Mouse (Mus musculus) neural tube, embryonic 14.5 days (tissue): ENCODE results near the gene Duxbl3. TPM values are rescaled to one million over a fixed set of nuclear protein-coding genes. Genes with fewer than 3 reads are reported as not detected.

Source experiments
- ATAC-seq: fragments of 200-750 bp; cut with Nextera tagmentation; 2 replicates; pipeline ENCODE4 v1.8.0; 2017; ENCODE audit warnings: low read depth, mild to moderate bottlenecking, moderate TSS enrichment, moderate library complexity
- H3K27ac ChIP-seq: fragments of 300-500 bp; sonication (generic); 2 replicates; pipeline ENCODE4 v1.5.1; 2014; ENCODE audit warnings: low read depth, mild to moderate bottlenecking, control low read depth, low read length, moderate library complexity, mixed read lengths
- H3K27me3 ChIP-seq: fragments of 300-500 bp; sonication (generic); 2 replicates; pipeline ENCODE4 v1.6.1; 2014; ENCODE audit warnings: low read length; ENCODE audit not compliant: control insufficient read depth, insufficient read depth
- H3K36me3 ChIP-seq: fragments of 300-500 bp; sonication (generic); 2 replicates; pipeline ENCODE4 v1.6.1; 2014; ENCODE audit warnings: low read length, mixed read lengths; ENCODE audit not compliant: control insufficient read depth, insufficient read depth
- H3K4me1 ChIP-seq: fragments of 300-500 bp; sonication (generic); 2 replicates; pipeline ENCODE4 v1.6.1; 2014; ENCODE audit warnings: low read length; ENCODE audit not compliant: control insufficient read depth, insufficient read depth
- H3K4me2 ChIP-seq: fragments of 300-500 bp; sonication (generic); 2 replicates; pipeline ENCODE4 v1.6.1; 2014; ENCODE audit warnings: mild to moderate bottlenecking, low read depth, low read length, control low read depth
- H3K4me3 ChIP-seq: fragments of 300-500 bp; sonication (generic); 2 replicates; pipeline ENCODE4 v1.5.1; 2014; ENCODE audit warnings: low read depth, low read length, control low read depth, mixed read lengths
- H3K9ac ChIP-seq: fragments of 300-500 bp; sonication (generic); replicated peaks from 2 replicates; pipeline ENCODE4 v1.6.1; 2014; ENCODE audit warnings: low read depth, mild to moderate bottlenecking, control low read depth, low read length, mixed read lengths
- H3K9me3 ChIP-seq: fragments of 300-500 bp; sonication (generic); 2 replicates; pipeline ENCODE4 v1.6.1; 2016; ENCODE audit warnings: low read length; ENCODE audit not compliant: control insufficient read depth
- WGBS: fragments of 180-500 bp; shearing (Covaris S2); extraction: QIAGEN DNeasy Blood & Tissue Kit; methylation state at CpG from one replicate; pipeline ENCODE4 v1.1.7; 2014; 5-methylcytosine and 5-hydroxymethylcytosine counted together
- polyA plus RNA-seq: library from polyadenylated mRNA; unstranded; fragments of >200 nt; fragmentation: Nextera tagmentation; extraction: Ambion mirVana; gene quantifications from 2 replicates; pipeline ENCODE4 v1.2.1, GENCODE M21; 2014

Gene Duxbl3
- polyA plus RNA-seq, 1 experiment from 2014 or later, result 1.4 TPM

- Histone ChIP-seq H3K27ac (no peak overlapping the region), H3K9ac (no peak overlapping the region), H3K36me3 (no peaks in the 10 kb centered on the region), H3K27me3 (no peaks in the 10 kb centered on the region), H3K4me1 (no peaks in the 10 kb centered on the region), H3K9me3 (no peaks in the 10 kb centered on the region), H3K4me3 (no peak overlapping the region), H3K4me2 (no peak overlapping the region)
- no peak for ATAC-seq
- WGBS, result 44% methylated on average over 2 of the region's 2 CpGs
Measured at GRCm38 (mm10) chr14:26306032-26306431, 48.3 kb downstream of the Duxbl3 start.

GRCm38 (mm10) chr14:26308813-26309212, 51.1 kb downstream of the Duxbl3 start:
- H3K4me1 ChIP-seq, result no peaks in the 10 kb centered on the region
- H3K4me2 ChIP-seq, result no peak overlapping the region
- no peaks in the 10 kb centered on the region for H3K27me3 ChIP-seq
- whole genome bisulfite sequencing, result 76% methylated on average over 6 of the region's 6 CpGs
- ATAC-seq, result no peak
- no peaks in the 10 kb centered on the region for H3K9me3 ChIP-seq
- H3K27ac ChIP-seq, result no peak overlapping the region
- H3K9ac ChIP-seq, result no peak overlapping the region
- H3K4me3 ChIP-seq, result no peak overlapping the region
- H3K36me3 ChIP-seq, result no peaks in the 10 kb centered on the region

- H3K9me3 ChIP-seq, result no peaks in the 10 kb centered on the region
- no peak overlapping the region for H3K9ac ChIP-seq
- no peak overlapping the region for H3K4me2 ChIP-seq
- no peaks in the 10 kb centered on the region for H3K4me1 ChIP-seq
- no peak for ATAC-seq
- no peaks in the 10 kb centered on the region for H3K27me3 ChIP-seq
- WGBS, result 75% methylated on average over 1 of the region's 1 CpGs
- no peak overlapping the region for H3K27ac ChIP-seq
- H3K4me3 ChIP-seq, result no peak overlapping the region
- no peaks in the 10 kb centered on the region for H3K36me3 ChIP-seq
Measured at GRCm38 (mm10) chr14:26309511-26309910, 51.7 kb downstream of the Duxbl3 start.

GRCm38 (mm10) chr14:26316246-26316730, 58.5 kb downstream of the Duxbl3 start:
- H3K9ac ChIP-seq, result no peak overlapping the region
- no peak for ATAC-seq
- H3K4me3 ChIP-seq, result no peak overlapping the region
- H3K9me3 ChIP-seq, result no peaks in the 10 kb centered on the region
- WGBS, result 83% methylated on average over 3 of the region's 3 CpGs
- H3K4me1 ChIP-seq, result no peaks in the 10 kb centered on the region
- H3K36me3 ChIP-seq, result no peaks in the 10 kb centered on the region
- no peaks in the 10 kb centered on the region for H3K27me3 ChIP-seq
- H3K27ac ChIP-seq, result no peak overlapping the region
- H3K4me2 ChIP-seq, result no peak overlapping the region

Other genes starting within 250 kb of the Duxbl3 start
- 2.0 and 8.7 TPM in 2 replicates for gene Gm9780, start 215.3 kb upstream of the Duxbl3 start, polyA plus RNA-seq
- gene Tmem254c, start 190.6 kb upstream of the Duxbl3 start, polyA plus RNA-seq, result 17.4 and 22.3 TPM in 2 replicates
- not detected in 2 replicates for gene Cphx2, start 176.4 kb upstream of the Duxbl3 start, polyA plus RNA-seq
- not detected in 2 replicates for gene Cphx3, start 175.7 kb upstream of the Duxbl3 start, polyA plus RNA-seq
- 2.6 TPM in 1 of 2 replicates, not detected in the other for gene Duxbl2, start 139.6 kb upstream of the Duxbl3 start, polyA plus RNA-seq
- 0.46 and 3.0 TPM in 2 replicates for gene Plac9b, start 75.5 kb upstream of the Duxbl3 start, polyA plus RNA-seq
- gene Tmem254b, start 50.9 kb upstream of the Duxbl3 start, polyA plus RNA-seq, result 23.3 and 28.7 TPM in 2 replicates